Mouse (Mus musculus): ENCODE results near the gene Dusp8. TPM values are rescaled to one million over a fixed set of nuclear protein-coding genes. Genes with fewer than 3 reads are reported as not detected.

Gene Dusp8
- polyA plus RNA-seq, 1 experiment from 2014 or later: 113 TPM

- Histone ChIP-seq H3K27ac (ENCODE audit: low read length) (no peak overlapping the region), H3K27me3 (ENCODE audit: control insufficient read depth, insufficient read depth, low read depth, low read length) (no peaks in the 10 kb centered on the region; the same call in 1 of the 2 replicates), H3K4me3 (ENCODE audit: low read depth, low read length) (no peak overlapping the region), H3K36me3 (ENCODE audit: control insufficient read depth, insufficient read depth, low read length) (no peaks in the 10 kb centered on the region), H3K9me3 (replicated peaks; ENCODE audit: control insufficient read depth, low read length, poor library complexity, severe bottlenecking) (no peaks in the 10 kb centered on the region), H3K4me2 (ENCODE audit: low read length) (no peak overlapping the region), H3K4me1 (ENCODE audit: control insufficient read depth, insufficient read depth, low read length) (peaks cover 5% of the 10 kb centered on the region), H3K9ac (ENCODE audit: low read depth, low read length) (no peak overlapping the region)
- 72% methylated on average over 4 of the region's 4 CpGs for WGBS
- ATAC-seq: no peak
Observed at GRCm38 (mm10) chr7:142068429-142068828, 27.2 kb downstream of the Dusp8 start.

GRCm38 (mm10) chr7:142060931-142061565 lies 34.6 kb downstream of the Dusp8 start, which contains the start of gene Mob2:
TSS of gene Mob2 (minus strand) at chr7:142061065.
- Histone ChIP-seq H3K9ac (ENCODE audit: low read depth, low read length) (peak within 1 kb of the TSS; percentile 85), H3K27ac (ENCODE audit: low read length) (peak within 1 kb of the TSS; percentile 65), H3K4me2 (ENCODE audit: low read length) (peak within 1 kb of the TSS; percentile 90), H3K4me3 (ENCODE audit: low read depth, low read length) (peak within 1 kb of the TSS; percentile 92), H3K36me3 (ENCODE audit: control insufficient read depth, insufficient read depth, low read length) (no peaks in the 10 kb centered on the region), H3K27me3 (ENCODE audit: control insufficient read depth, insufficient read depth, low read depth, low read length) (no peaks in the 10 kb centered on the region), H3K4me1 (ENCODE audit: control insufficient read depth, insufficient read depth, low read length) (peaks cover 17% of the 10 kb centered on the region), H3K9me3 (replicated peaks; ENCODE audit: control insufficient read depth, low read length, poor library complexity, severe bottlenecking) (no peaks in the 10 kb centered on the region)
- WGBS: under 1% methylated on average over 42 of the region's 49 CpGs
- ATAC-seq: peak; percentile 96

- Histone ChIP-seq H3K4me2 (ENCODE audit: low read length) (peak overlapping the region; percentile 90), H3K27ac (ENCODE audit: low read length) (peak overlapping the region; percentile 65), H3K27me3 (ENCODE audit: control insufficient read depth, insufficient read depth, low read depth, low read length) (no peaks in the 10 kb centered on the region), H3K4me3 (ENCODE audit: low read depth, low read length) (peak overlapping the region; percentile 92), H3K36me3 (ENCODE audit: control insufficient read depth, insufficient read depth, low read length) (no peaks in the 10 kb centered on the region), H3K4me1 (ENCODE audit: control insufficient read depth, insufficient read depth, low read length) (peaks cover 17% of the 10 kb centered on the region), H3K9me3 (replicated peaks; ENCODE audit: control insufficient read depth, low read length, poor library complexity, severe bottlenecking) (no peaks in the 10 kb centered on the region), H3K9ac (ENCODE audit: low read depth, low read length) (peak overlapping the region; percentile 85)
- under 1% methylated on average over 65 of the region's 66 CpGs for WGBS
- ATAC-seq: peak; percentile 34; the same call in 1 of the 2 replicates
Observed at GRCm38 (mm10) chr7:142060185-142060930, 35.3 kb downstream of the Dusp8 start.

GRCm38 (mm10) chr7:142059024-142059423 lies 36.6 kb downstream of the Dusp8 start:
- 64% methylated on average over 2 of the region's 2 CpGs for WGBS
- H3K27ac ChIP-seq (ENCODE audit: low read length): no peak overlapping the region

DNA sequence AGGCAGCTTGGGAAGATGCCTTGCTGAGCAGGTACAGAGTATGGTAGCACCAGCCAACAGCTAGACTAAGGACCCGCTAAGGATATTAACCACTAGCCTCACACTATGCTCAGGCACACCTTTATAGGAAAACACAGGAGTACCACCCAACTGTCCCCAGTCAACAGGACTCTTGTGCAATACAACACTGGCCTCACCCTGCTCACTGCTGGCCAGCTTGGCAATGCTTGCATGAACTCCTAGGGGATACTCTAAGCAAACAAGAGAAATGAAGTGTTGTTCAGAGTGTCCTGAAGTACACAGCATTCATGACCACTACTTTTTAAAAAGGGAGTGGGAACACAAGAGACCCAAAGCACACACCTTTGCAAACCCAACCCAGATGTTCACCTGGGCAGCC lies 38.5 kb downstream of the Dusp8 start:
- Histone ChIP-seq H3K4me2 (ENCODE audit: low read length) (no peak overlapping the region), H3K27ac (ENCODE audit: low read length) (no peak overlapping the region), H3K27me3 (ENCODE audit: control insufficient read depth, insufficient read depth, low read depth, low read length) (no peaks in the 10 kb centered on the region), H3K9me3 (replicated peaks; ENCODE audit: control insufficient read depth, low read length, poor library complexity, severe bottlenecking) (no peaks in the 10 kb centered on the region), H3K4me3 (ENCODE audit: low read depth, low read length) (no peak overlapping the region), H3K9ac (ENCODE audit: low read depth, low read length) (no peak overlapping the region), H3K4me1 (ENCODE audit: control insufficient read depth, insufficient read depth, low read length) (peaks cover 17% of the 10 kb centered on the region), H3K36me3 (ENCODE audit: control insufficient read depth, insufficient read depth, low read length) (no peaks in the 10 kb centered on the region)
- WGBS: 92% methylated on average over 1 of the region's 1 CpGs
- ATAC-seq: no peak

More at GRCm38 (mm10) chr7:142059024-142059423, 36.6 kb downstream of the Dusp8 start:
- Histone ChIP-seq H3K4me1 (ENCODE audit: control insufficient read depth, insufficient read depth, low read length) (peaks cover 17% of the 10 kb centered on the region), H3K4me2 (ENCODE audit: low read length) (no peak overlapping the region), H3K27me3 (ENCODE audit: control insufficient read depth, insufficient read depth, low read depth, low read length) (no peaks in the 10 kb centered on the region), H3K36me3 (ENCODE audit: control insufficient read depth, insufficient read depth, low read length) (no peaks in the 10 kb centered on the region), H3K9ac (ENCODE audit: low read depth, low read length) (no peak overlapping the region), H3K9me3 (replicated peaks; ENCODE audit: control insufficient read depth, low read length, poor library complexity, severe bottlenecking) (no peaks in the 10 kb centered on the region), H3K4me3 (ENCODE audit: low read depth, low read length) (no peak overlapping the region)
- ATAC-seq: no peak

DNA sequence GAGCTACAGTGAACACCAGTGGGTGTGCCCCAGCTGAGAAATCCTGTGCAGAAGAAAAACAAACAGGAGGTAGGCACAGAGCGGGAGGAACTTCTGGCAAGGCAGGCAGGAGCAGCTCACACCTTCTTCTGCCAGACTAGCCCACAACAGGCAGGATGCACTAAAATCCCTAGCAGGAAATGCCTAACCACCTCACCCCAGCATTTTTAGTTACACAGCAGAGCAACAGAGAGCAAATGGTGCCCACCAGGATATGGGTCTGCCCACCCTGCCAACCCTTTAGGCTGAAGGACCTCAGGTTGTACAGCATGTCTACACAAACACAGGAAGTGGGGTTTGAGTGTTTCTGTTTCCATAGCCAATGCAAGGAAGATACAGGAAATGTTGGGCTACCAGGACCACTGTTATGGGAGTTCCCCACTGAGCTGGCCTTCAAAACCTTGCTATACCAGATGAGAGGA lies 39.0 kb downstream of the Dusp8 start:
- no peak overlapping the region for H3K4me3 ChIP-seq (ENCODE audit: low read depth, low read length)
- H3K27ac ChIP-seq (ENCODE audit: low read length): no peak overlapping the region
- 92% methylated on average over 1 of the region's 1 CpGs for WGBS
- no peak overlapping the region for H3K9ac ChIP-seq (ENCODE audit: low read depth, low read length)
- no peak overlapping the region for H3K4me2 ChIP-seq (ENCODE audit: low read length)
- H3K9me3 ChIP-seq (replicated peaks; ENCODE audit: control insufficient read depth, low read length, poor library complexity, severe bottlenecking): no peaks in the 10 kb centered on the region
- H3K4me1 ChIP-seq (ENCODE audit: control insufficient read depth, insufficient read depth, low read length): peaks cover 15% of the 10 kb centered on the region
- ATAC-seq: no peak
- H3K36me3 ChIP-seq (ENCODE audit: control insufficient read depth, insufficient read depth, low read length): no peaks in the 10 kb centered on the region
- no peaks in the 10 kb centered on the region for H3K27me3 ChIP-seq (ENCODE audit: control insufficient read depth, insufficient read depth, low read depth, low read length)

- no peak overlapping the region for H3K27ac ChIP-seq (ENCODE audit: low read length)
- ATAC-seq: no peak
- H3K4me1 ChIP-seq (ENCODE audit: control insufficient read depth, insufficient read depth, low read length): peaks cover 10% of the 10 kb centered on the region
- WGBS: 85% methylated on average over 3 of the region's 3 CpGs
- H3K4me2 ChIP-seq (ENCODE audit: low read length): no peak overlapping the region
- no peak overlapping the region for H3K9ac ChIP-seq (ENCODE audit: low read depth, low read length)
- H3K9me3 ChIP-seq (replicated peaks; ENCODE audit: control insufficient read depth, low read length, poor library complexity, severe bottlenecking): no peaks in the 10 kb centered on the region
- no peak overlapping the region for H3K4me3 ChIP-seq (ENCODE audit: low read depth, low read length)
- H3K27me3 ChIP-seq (ENCODE audit: control insufficient read depth, insufficient read depth, low read depth, low read length): no peaks in the 10 kb centered on the region
- H3K36me3 ChIP-seq (ENCODE audit: control insufficient read depth, insufficient read depth, low read length): no peaks in the 10 kb centered on the region
Observed at GRCm38 (mm10) chr7:142055431-142055830, 40.2 kb downstream of the Dusp8 start.

DNA sequence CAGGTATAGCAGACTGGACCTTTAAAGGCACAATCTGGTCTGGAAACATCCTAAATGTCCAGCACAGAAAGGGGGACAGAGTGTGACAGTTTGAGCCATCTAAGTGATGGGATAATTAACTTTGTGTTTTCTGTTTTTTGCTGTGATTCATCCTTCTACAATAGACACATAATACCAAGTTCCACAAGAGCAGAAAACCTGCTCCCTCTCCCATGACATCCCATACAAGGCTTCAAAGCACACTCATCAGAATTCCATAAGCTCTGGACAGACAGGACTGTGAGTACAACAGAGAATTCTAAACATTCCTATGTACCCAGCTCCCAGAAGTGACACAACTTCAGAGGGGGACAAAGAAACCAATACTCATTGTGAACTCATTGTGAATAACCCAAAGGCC lies 45.1 kb downstream of the Dusp8 start:
- H3K9ac ChIP-seq (ENCODE audit: low read depth, low read length): no peak overlapping the region
- no peaks in the 10 kb centered on the region for H3K27me3 ChIP-seq (ENCODE audit: control insufficient read depth, insufficient read depth, low read depth, low read length)
- H3K4me1 ChIP-seq (ENCODE audit: control insufficient read depth, insufficient read depth, low read length): no peaks in the 10 kb centered on the region
- no peak overlapping the region for H3K4me3 ChIP-seq (ENCODE audit: low read depth, low read length)
- ATAC-seq: no peak
- H3K4me2 ChIP-seq (ENCODE audit: low read length): no peak overlapping the region
- H3K36me3 ChIP-seq (ENCODE audit: control insufficient read depth, insufficient read depth, low read length): no peaks in the 10 kb centered on the region
- no peak overlapping the region for H3K27ac ChIP-seq (ENCODE audit: low read length)
- no peaks in the 10 kb centered on the region for H3K9me3 ChIP-seq (replicated peaks; ENCODE audit: control insufficient read depth, low read length, poor library complexity, severe bottlenecking)

DNA sequence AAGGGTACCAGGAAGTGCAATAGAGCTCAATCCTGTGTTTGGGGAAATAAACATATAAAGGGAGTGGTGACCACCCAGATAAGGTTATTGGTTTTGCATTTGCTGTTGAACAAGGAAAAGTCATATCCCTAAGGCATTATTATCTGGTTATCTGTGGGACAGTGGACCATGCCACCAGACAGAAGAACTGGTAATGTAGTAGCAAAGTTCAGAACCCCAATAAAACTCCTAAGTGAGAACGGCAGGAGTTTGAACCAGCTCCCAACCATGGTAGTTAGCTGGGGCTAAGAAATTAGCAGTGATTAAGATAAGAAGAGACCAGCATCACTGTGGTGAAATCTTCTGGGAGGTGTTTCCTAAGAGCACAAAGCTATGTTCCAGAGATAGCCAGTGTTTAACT lies 49.7 kb downstream of the Dusp8 start:
- no peaks in the 10 kb centered on the region for H3K4me1 ChIP-seq (ENCODE audit: control insufficient read depth, insufficient read depth, low read length)
- ATAC-seq: no peak
- no peak overlapping the region for H3K27ac ChIP-seq (ENCODE audit: low read length)
- no peaks in the 10 kb centered on the region for H3K9me3 ChIP-seq (replicated peaks; ENCODE audit: control insufficient read depth, low read length, poor library complexity, severe bottlenecking)
- no peaks in the 10 kb centered on the region for H3K27me3 ChIP-seq (ENCODE audit: control insufficient read depth, insufficient read depth, low read depth, low read length)
- H3K9ac ChIP-seq (ENCODE audit: low read depth, low read length): no peak overlapping the region
- no peak overlapping the region for H3K4me2 ChIP-seq (ENCODE audit: low read length)
- no peak overlapping the region for H3K4me3 ChIP-seq (ENCODE audit: low read depth, low read length)
- 100% methylated on average over 1 of the region's 1 CpGs for whole genome bisulfite sequencing
- H3K36me3 ChIP-seq (ENCODE audit: control insufficient read depth, insufficient read depth, low read length): no peaks in the 10 kb centered on the region
